Mouse (Mus musculus): ENCODE data around the gene Ap5b1. TPM values are rescaled to one million over a fixed set of nuclear protein-coding genes. Genes with fewer than 3 reads are reported as not detected.
A peak's percentile ranks its signal among the peaks of the same experiment; 100 is the strongest.

Gene Ap5b1
- 23.7 and 35.2 TPM in 2 replicates for polyA plus RNA-seq (2012; ENCODE audit: insufficient read depth, low replicate concordance)

- no peak for TF ChIP-seq FLI1 (IDR thresholded peaks at IDR 0.05; ENCODE audit: low read length)
- no peak for TF ChIP-seq GATA1 (IDR thresholded peaks at IDR 0.05; ENCODE audit: borderline replicate concordance, low read length)
- H3K36me3 ChIP-seq (replicated peaks; ENCODE audit: low read length), result peaks cover 30% of the 10 kb centered on the region
- H3K27me3 ChIP-seq (replicated peaks), result peaks cover 41% of the 10 kb centered on the region
- peak within 1 kb of the TSS; percentile 97 for H3K4me3 ChIP-seq (replicated peaks)
- 0 out of 2 replicates have a peak, but pooled peaks cover 3% of the 10 kb centered on the region for H3K9me3 ChIP-seq
- H3K4me1 ChIP-seq, result peaks cover 67% of the 10 kb centered on the region
Measured at GRCm38 (mm10) chr19:5567534-5568469, at the start of gene Ap5b1. Ap5b1 (plus strand) TSS chr19:5568025.

- Histone ChIP-seq H3K9me3 (no peaks in the 10 kb centered on the region), H3K27me3 (replicated peaks) (peaks cover 11% of the 10 kb centered on the region), H3K36me3 (replicated peaks; ENCODE audit: low read length) (peaks cover 5% of the 10 kb centered on the region), H3K4me1 (peaks cover 26% of the 10 kb centered on the region), H3K4me3 (replicated peaks) (no peak overlapping the region)
- TF ChIP-seq FLI1 (IDR thresholded peaks at IDR 0.05; ENCODE audit: low read length) (no peak), GATA1 (IDR thresholded peaks at IDR 0.05; ENCODE audit: borderline replicate concordance, low read length) (no peak)
Measured at GRCm38 (mm10) chr19:5518721-5519120, 49.1 kb upstream of the Ap5b1 start.

GRCm38 (mm10) chr19:5525204-5525603 lies 42.6 kb upstream of the Ap5b1 start:
- Histone ChIP-seq H3K9me3 (no peaks in the 10 kb centered on the region), H3K27me3 (replicated peaks) (peaks cover 18% of the 10 kb centered on the region), H3K36me3 (replicated peaks; ENCODE audit: low read length) (no peaks in the 10 kb centered on the region), H3K4me1 (peaks cover 17% of the 10 kb centered on the region), H3K4me3 (replicated peaks) (no peak overlapping the region)
- TF ChIP-seq GATA1 (IDR thresholded peaks at IDR 0.05; ENCODE audit: borderline replicate concordance, low read length) (no peak), FLI1 (IDR thresholded peaks at IDR 0.05; ENCODE audit: low read length) (no peak)

GRCm38 (mm10) chr19:5529325-5530137 lies 38.3 kb upstream of the Ap5b1 start:
- no peaks in the 10 kb centered on the region for H3K9me3 ChIP-seq
- H3K4me3 ChIP-seq (replicated peaks), result peak overlapping the region; percentile 88
- no peaks in the 10 kb centered on the region for H3K36me3 ChIP-seq (replicated peaks; ENCODE audit: low read length)
- peaks cover 17% of the 10 kb centered on the region for H3K4me1 ChIP-seq
- TF ChIP-seq GATA1 (IDR thresholded peaks at IDR 0.05; ENCODE audit: borderline replicate concordance, low read length) (no peak), FLI1 (IDR thresholded peaks at IDR 0.05; ENCODE audit: low read length) (no peak)
- H3K27me3 ChIP-seq (replicated peaks), result peaks cover 28% of the 10 kb centered on the region

DNA sequence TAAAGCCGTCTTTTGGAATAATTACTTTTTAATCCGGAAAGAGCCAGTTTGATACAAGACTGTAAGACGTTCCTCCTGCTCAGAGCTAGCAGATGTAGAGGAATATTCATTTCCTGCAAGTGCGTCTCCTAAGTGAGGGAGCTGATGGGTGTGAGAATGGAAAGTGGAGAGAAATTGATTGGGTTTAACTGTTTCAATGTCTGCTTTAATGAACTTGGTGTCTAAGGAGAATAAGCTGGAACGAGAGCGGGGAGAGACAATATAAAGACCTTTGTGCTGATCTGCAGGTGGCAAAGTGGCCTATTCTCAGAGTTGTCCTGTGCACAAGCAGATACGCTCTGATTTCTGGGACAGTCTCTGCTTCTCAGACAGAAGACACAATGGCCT lies 37.7 kb upstream of the Ap5b1 start:
- peaks cover 29% of the 10 kb centered on the region for H3K27me3 ChIP-seq (replicated peaks)
- peaks cover 21% of the 10 kb centered on the region for H3K4me1 ChIP-seq
- no peaks in the 10 kb centered on the region for H3K9me3 ChIP-seq
- H3K4me3 ChIP-seq (replicated peaks), result no peak overlapping the region
- peaks cover 2% of the 10 kb centered on the region for H3K36me3 ChIP-seq (replicated peaks; ENCODE audit: low read length)
- TF ChIP-seq FLI1 (IDR thresholded peaks at IDR 0.05; ENCODE audit: low read length) (no peak), GATA1 (IDR thresholded peaks at IDR 0.05; ENCODE audit: borderline replicate concordance, low read length) (no peak)

DNA sequence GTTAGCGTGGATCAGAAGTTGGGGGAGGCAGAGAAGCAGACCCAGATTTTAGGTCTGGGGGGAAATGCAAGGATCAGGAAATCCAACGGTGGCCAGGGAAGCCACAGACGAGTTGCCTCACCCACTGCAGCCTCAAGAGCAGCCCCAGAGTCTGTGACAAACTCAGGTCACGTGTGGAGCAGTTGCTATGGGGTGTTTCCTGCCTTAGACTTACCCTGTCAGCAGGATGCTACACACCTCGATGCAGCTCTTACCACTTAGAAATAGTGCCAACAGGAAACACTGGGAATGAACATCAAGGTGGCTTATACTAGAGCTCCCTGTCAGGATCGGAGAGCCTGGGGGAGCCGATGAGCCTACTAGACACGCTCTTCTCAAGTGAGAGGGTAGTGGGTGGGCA lies 35.3 kb upstream of the Ap5b1 start:
- no peak for TF ChIP-seq FLI1 (IDR thresholded peaks at IDR 0.05; ENCODE audit: low read length)
- TF ChIP-seq GATA1 (IDR thresholded peaks at IDR 0.05; ENCODE audit: borderline replicate concordance, low read length), result no peak

GRCm38 (mm10) chr19:5538786-5539185 lies 29.0 kb upstream of the Ap5b1 start:
- Histone ChIP-seq H3K36me3 (replicated peaks; ENCODE audit: low read length) (peaks cover 6% of the 10 kb centered on the region), H3K27me3 (replicated peaks) (peaks cover 42% of the 10 kb centered on the region), H3K9me3 (peaks cover 2% of the 10 kb centered on the region; the same call in 1 of the 2 replicates), H3K4me3 (replicated peaks) (no peak overlapping the region), H3K4me1 (peaks cover 11% of the 10 kb centered on the region)
- TF ChIP-seq GATA1 (IDR thresholded peaks at IDR 0.05; ENCODE audit: borderline replicate concordance, low read length) (no peak), FLI1 (IDR thresholded peaks at IDR 0.05; ENCODE audit: low read length) (no peak)

More for the DNA sequence above, 35.3 kb upstream of the Ap5b1 start:
- H3K27me3 ChIP-seq (replicated peaks), result peaks cover 27% of the 10 kb centered on the region
- peaks cover 22% of the 10 kb centered on the region for H3K4me1 ChIP-seq
- peaks cover 3% of the 10 kb centered on the region for H3K36me3 ChIP-seq (replicated peaks; ENCODE audit: low read length)
- no peak overlapping the region for H3K4me3 ChIP-seq (replicated peaks)
- peaks cover 2% of the 10 kb centered on the region; the same call in 1 of the 2 replicates for H3K9me3 ChIP-seq

DNA sequence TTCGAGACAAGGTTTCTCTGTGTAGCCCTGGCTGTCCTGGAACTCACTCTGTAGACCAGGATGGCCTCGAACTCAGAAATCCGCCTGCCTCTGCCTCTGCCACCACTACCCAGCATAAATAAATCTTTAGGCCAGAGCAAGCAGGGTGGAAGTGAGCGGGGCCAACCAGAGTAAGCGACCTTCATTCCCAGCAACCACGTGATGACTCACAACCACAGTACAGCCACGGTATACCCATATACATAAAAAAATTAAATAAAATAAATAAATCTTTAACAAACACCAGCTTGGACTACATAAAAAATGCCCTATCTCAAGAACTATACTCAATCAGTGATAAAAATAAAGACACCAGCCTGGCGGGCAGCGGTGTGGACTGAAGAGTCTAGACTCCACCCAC lies 24.5 kb upstream of the Ap5b1 start:
- TF ChIP-seq GATA1 (IDR thresholded peaks at IDR 0.05; ENCODE audit: borderline replicate concordance, low read length) (no peak), FLI1 (IDR thresholded peaks at IDR 0.05; ENCODE audit: low read length) (no peak)
- H3K27me3 ChIP-seq (replicated peaks), result peaks cover 55% of the 10 kb centered on the region
- H3K4me3 ChIP-seq (replicated peaks), result no peak overlapping the region
- no peaks in the 10 kb centered on the region for H3K9me3 ChIP-seq
- no peaks in the 10 kb centered on the region for H3K36me3 ChIP-seq (replicated peaks; ENCODE audit: low read length)
- H3K4me1 ChIP-seq, result peaks cover 7% of the 10 kb centered on the region

- no peak for TF ChIP-seq FLI1 (IDR thresholded peaks at IDR 0.05; ENCODE audit: low read length)
- peaks cover 7% of the 10 kb centered on the region for H3K4me1 ChIP-seq
- H3K27me3 ChIP-seq (replicated peaks), result peaks cover 55% of the 10 kb centered on the region
- no peaks in the 10 kb centered on the region for H3K9me3 ChIP-seq
- no peak overlapping the region for H3K4me3 ChIP-seq (replicated peaks)
- no peaks in the 10 kb centered on the region for H3K36me3 ChIP-seq (replicated peaks; ENCODE audit: low read length)
Measured at GRCm38 (mm10) chr19:5544031-5544430, 23.8 kb upstream of the Ap5b1 start.
